Mouse (Mus musculus) brain, embryonic 14.5 days (tissue): ENCODE results near the gene L3mbtl4.

Experiments
- CTCF ChIP-seq: fragments of 200-500 bp; IDR thresholded peaks from 2 replicates; pipeline ENCODE4 v1.5.1; 2012; ENCODE audit warnings: inconsistent platforms, mild to moderate bottlenecking, moderate library complexity, borderline replicate concordance; ENCODE audit not compliant: insufficient read depth, insufficient read length; ENCODE audit errors: extremely low read depth
- POLR2A ChIP-seq: fragments of 200-500 bp; IDR thresholded peaks from 2 replicates; pipeline ENCODE4 v1.6.1; 2012; ENCODE audit warnings: mild to moderate bottlenecking, inconsistent platforms, borderline replicate concordance; ENCODE audit not compliant: poor library complexity, insufficient read depth, insufficient read length, severe bottlenecking; ENCODE audit errors: extremely low read depth

GRCm38 (mm10) chr17:68758936-68759335 lies 485.3 kb downstream of the L3mbtl4 start:
- TF ChIP-seq CTCF, result no peak
- TF ChIP-seq POLR2A, result no peak
